Mouse (Mus musculus) lung, postnatal 25 days (tissue): ENCODE measurements around the gene Cd101.
A peak's percentile ranks its signal among the peaks of the same experiment; 100 is the strongest.

Experiments
- DNase-seq: peaks from one replicate; pipeline ENCODE4 v3.0.0; 2022; ENCODE audit warnings: low spot score

The Cd101 gene

GRCm38 (mm10) chr3:101029339-101029738 is at the start of gene Cd101:
TSS of gene Cd101 (minus strand) at chr3:101029556.
- peak; percentile 21 for DNase-seq

DNA sequence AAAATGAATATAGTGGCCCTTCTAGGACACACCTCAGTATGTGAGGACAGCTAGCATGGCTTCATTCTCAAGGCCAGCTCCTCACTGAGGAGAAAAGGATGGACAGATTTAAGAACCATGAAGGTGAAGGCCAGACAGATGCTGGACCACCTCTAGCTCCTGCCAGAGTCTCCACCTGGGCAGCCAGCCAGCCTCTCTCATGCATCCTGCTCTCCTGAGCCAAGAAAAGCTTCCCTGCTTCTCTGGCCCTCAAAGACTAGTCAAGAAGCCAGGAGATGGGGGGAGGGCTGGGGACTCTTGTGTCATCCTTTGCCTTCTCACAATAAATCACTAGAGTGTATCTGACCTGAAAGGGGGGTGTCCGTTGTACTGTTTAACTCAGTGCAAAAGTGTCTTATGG is 49.0 kb upstream of the Cd101 start:
- DNase-seq, result no peak

GRCm38 (mm10) chr3:101077710-101078100 is 48.3 kb upstream of the Cd101 start:
- no peak for DNase-seq

- no peak for DNase-seq
Measured at GRCm38 (mm10) chr3:101076966-101077709, 47.8 kb upstream of the Cd101 start.

DNA sequence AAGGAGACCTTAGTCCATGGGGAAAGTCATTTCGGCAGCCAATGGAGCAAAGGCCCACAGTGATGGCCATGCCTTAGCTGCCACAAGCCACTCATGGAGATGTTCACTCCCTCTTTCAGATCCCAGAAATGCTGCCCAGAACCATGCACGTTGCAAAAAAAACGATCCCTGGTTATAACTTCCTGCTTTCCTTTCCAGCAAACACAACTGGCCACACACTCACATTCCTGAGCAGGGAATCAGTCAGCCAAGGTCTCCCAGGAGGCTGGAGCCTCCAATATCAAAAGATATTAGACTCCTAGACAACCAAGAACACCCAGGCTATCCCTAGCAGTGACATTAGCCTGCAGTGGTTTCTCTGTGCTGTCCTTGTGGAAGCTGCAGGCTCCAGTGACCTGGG is 46.5 kb upstream of the Cd101 start:
- no peak for DNase-seq

GRCm38 (mm10) chr3:101073384-101073783 is 44.0 kb upstream of the Cd101 start:
- no peak for DNase-seq

DNA sequence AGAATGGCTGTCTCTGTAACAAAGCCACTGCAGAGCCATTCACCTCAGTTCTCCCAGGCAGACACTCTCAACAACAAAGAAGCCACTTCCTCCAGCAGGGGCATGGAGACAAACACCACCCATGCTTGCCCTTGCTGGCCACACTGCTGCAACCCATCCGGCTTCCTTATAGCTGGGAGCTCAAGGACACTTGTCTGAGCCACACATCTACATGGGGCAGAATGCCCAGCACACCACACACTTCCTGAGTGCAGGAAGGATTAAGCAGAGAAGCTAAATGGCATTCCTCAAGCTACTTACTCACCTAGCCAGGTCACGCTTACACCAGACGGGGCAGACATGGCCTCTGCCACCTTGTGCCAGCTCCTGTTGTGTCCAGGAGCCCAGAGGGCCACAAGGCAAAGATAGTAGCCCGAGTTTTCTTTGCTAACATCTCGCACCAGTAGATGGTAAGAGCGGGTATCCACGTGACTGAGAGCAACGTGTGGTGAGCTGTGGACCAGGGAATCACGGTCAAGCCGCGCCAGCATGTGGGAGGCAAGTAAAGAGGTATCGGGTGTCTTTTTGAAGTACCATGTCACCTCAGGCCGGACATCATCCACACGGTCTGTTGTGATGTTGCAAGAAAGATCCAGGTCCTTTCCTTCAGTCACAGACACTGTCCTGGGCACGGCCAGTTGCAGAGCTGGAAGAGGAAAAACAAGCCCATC is 43.3 kb upstream of the Cd101 start:
- DNase-seq, result peak; percentile 76

GRCm38 (mm10) chr3:101071576-101071975 is 42.2 kb upstream of the Cd101 start:
- no peak for DNase-seq

- peak; percentile 58 for DNase-seq
Measured at GRCm38 (mm10) chr3:101070796-101071235, 41.5 kb upstream of the Cd101 start.

- peak; percentile 74 for DNase-seq
Measured at GRCm38 (mm10) chr3:101070230-101070795, 41.0 kb upstream of the Cd101 start.

GRCm38 (mm10) chr3:101068701-101069100 is 39.3 kb upstream of the Cd101 start:
- no peak for DNase-seq

DNA sequence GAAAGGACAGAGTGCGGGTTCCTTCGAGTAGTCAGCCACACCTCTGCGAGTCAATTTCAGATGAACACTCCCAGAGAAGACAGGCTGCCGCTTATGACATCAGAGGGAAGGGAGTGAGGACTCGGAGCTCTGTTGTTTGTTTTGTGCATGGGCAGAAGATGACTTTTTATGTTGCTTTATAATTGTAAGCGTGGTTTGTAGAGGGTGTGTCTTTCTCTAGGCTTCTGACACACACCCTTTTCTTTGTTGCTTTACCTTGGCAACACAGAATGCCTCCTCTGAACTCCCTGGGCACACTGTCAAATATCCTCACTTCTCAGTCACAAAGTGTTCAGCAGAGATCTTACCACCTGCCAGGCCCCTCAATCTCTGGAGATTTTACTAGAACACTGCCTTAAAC is 36.8 kb upstream of the Cd101 start:
- peak; percentile 53 for DNase-seq

GRCm38 (mm10) chr3:101061865-101062585 is 32.7 kb upstream of the Cd101 start:
- DNase-seq, result no peak

DNA sequence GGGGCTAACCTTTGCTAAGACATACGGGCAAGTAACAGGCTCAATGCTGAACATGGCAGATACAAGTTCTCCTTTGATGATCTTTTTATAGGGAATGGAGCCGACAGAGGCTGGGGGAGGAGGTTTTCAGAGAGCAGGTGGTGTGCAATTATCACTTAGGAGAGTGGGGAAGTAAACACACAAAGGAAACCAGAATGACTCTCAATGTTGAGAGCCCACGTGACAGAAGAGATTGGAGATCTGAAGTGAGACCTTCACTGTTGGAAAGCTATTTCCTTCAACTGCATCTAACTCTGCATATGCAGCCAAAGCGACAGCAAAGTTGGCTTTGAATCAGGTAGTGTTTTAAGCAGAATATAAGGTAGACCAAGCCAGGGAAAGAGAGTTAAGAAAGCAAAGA is 29.9 kb upstream of the Cd101 start:
- peak; percentile 56 for DNase-seq

GRCm38 (mm10) chr3:101058203-101058602 is 28.8 kb upstream of the Cd101 start:
- DNase-seq, result no peak

GRCm38 (mm10) chr3:101055216-101055615 is 25.9 kb upstream of the Cd101 start:
- no peak for DNase-seq

GRCm38 (mm10) chr3:101051601-101052000 is 22.2 kb upstream of the Cd101 start:
- no peak for DNase-seq

DNA sequence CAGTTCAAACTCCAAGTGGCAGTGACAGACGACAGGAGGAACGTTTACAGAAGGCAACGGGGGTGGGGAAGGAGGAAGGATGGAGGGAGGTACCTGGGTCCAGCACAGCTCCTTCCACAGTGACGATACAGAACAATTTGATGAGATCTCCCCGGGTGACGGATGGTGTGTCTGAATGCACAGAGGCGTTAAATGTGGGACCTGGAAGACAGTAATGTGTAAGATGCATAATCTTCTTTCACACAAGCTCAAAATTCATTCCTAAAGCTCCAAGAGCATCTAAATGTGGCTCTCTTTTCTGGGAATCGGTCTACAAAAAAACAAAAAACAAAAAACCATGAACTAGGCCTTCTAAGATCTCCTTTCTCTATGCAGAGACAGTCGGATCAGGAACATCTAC is 20.6 kb upstream of the Cd101 start:
- DNase-seq, result no peak

DNA sequence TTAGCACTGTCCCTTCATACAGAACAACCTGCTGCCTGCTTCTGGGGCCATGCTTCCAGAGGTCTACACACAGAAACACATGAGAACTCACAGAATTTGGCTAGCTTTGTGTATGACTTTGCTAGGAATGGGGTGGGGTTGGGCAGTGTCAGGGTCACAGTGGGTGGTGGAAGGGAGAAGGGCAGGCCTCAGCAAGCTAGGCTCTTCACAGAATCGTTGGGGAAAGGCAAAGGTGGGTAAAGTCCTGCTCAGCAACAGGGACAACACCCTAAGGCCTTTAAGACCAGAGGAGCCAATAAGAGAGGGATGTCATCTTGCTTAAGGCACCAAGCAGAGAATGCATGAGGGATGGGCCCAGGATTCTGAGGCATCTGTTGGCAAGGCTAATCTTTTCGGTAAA is 19.4 kb upstream of the Cd101 start:
- DNase-seq, result no peak

GRCm38 (mm10) chr3:101047586-101048275 is 18.4 kb upstream of the Cd101 start:
- peak; percentile 85 for DNase-seq

DNA sequence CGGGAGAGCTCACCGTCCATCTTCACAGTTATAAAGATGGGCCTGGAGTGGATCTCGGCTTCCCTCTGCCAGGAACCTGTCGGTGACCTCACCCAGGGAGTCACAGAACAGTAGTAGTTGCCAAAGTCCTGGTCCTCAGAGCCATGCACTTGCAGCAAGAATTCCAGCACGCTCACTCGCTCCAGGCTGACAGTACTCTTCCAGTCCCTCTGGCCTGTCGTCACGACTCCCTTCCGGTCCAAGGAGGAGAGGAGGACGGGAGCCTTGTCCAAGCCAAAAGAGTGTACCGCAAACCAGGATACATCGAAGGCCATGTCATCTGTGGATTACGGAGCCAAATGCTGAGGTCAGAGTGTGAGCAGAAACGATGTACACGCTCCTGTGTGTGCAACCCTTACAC is 16.1 kb upstream of the Cd101 start:
- DNase-seq, result no peak

DNA sequence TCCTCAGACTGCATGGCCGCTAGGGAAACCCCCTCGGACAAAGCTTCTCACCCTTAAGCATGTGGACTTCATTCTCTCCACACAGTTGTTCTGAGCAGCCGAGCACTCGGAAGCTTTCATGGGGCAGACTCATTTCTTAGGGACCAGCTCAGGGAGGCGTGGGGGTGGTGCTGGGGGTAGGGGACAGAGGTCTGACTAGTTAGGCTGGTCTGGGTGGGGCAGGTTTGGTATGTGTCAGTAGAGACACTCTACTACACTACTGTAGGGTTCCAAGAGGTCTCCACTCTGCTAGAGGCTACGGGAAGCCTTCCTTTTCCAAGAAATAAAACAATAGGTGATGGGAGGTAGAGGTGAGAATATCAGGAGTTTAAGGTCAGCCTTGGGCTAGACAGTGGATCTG is 15.3 kb upstream of the Cd101 start:
- no peak for DNase-seq
